Mouse (Mus musculus): ENCODE data around the gene Unc13d.

DNA sequence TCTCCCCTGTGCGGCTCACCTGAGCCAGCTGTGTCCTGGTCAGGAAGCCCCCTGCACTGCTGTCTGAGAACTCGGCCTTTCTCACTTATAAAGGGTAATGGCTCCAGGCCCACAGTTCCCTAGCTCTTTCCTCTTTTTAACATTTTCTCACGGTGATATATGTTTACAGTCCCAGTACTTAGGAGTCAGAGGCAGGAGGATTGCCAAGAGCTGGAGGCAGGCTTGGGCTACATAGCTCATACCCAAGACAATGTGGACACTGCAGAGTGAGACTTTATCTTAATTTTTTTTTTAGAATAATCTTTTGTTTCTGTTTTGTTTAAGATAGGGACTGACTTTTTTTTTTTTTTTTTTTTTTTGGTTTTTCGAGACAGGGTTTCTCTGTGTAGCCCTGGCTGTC is 24.7 kb upstream of the Unc13d start:
- no peak for TF ChIP-seq CTCF (IDR thresholded peaks at IDR 0.05; ENCODE audit: low read depth)
- no peak for TF ChIP-seq EP300 (IDR thresholded peaks at IDR 0.05; ENCODE audit: low read depth)

Data from liver, postnatal 0 days (tissue).